Mouse (Mus musculus): ENCODE measurements around the gene Slc25a54. TPM values are rescaled to one million over a fixed set of nuclear protein-coding genes. Genes with fewer than 3 reads are reported as not detected.

The Slc25a54 gene
- polyA plus RNA-seq (2017; shearing (Covaris generic)) = not detected

GRCm38 (mm10) chr3:109080169-109080568 lies at the start of gene Slc25a54:
Gene Slc25a54, plus strand, starts transcription at chr3:109080469.

GRCm38 (mm10) chr3:109122641-109123530 lies 42.6 kb downstream of the Slc25a54 start, which contains the start of gene Slc25a24:
Gene Slc25a24, plus strand, starts transcription at chr3:109123149.

Other genes with a start within 250 kb of the Slc25a54 start
- gene Stxbp3, start 239.9 kb upstream of the Slc25a54 start, polyA plus RNA-seq (2017; shearing (Covaris generic)) = 46.0 TPM
- 1.2 TPM for gene Fndc7, start 190.5 kb upstream of the Slc25a54 start, polyA plus RNA-seq (2017; shearing (Covaris generic))
- gene Prpf38b, start 168.7 kb upstream of the Slc25a54 start, polyA plus RNA-seq (2017; shearing (Covaris generic)) = 179 TPM
- gene Henmt1, start 140.6 kb upstream of the Slc25a54 start, polyA plus RNA-seq (2017; shearing (Covaris generic)) = not detected
- not detected for gene Gm9857, start 140.0 kb upstream of the Slc25a54 start, polyA plus RNA-seq (2017; shearing (Covaris generic))
- gene Fam102b, start 52.9 kb upstream of the Slc25a54 start, polyA plus RNA-seq (2017; shearing (Covaris generic)) = 6.8 TPM
- gene Slc25a24, start 42.7 kb downstream of the Slc25a54 start, polyA plus RNA-seq (2017; shearing (Covaris generic)) = 27.2 TPM